Mouse (Mus musculus) forebrain, embryonic 14.5 days (tissue): ENCODE measurements around the gene Hectd3. TPM values are rescaled to one million over a fixed set of nuclear protein-coding genes. Genes with fewer than 3 reads are reported as not detected.

Experiments
- ATAC-seq: fragments of 200-750 bp; cut with Nextera tagmentation; 2 replicates; pipeline ENCODE4 v1.8.0; 2017; ENCODE audit warnings: mild to moderate bottlenecking, moderate library complexity
- DNase-seq: peaks from one replicate; pipeline ENCODE4 v3.0.0-alpha.2; 2015; ENCODE audit warnings: low spot score
- H3K27ac ChIP-seq: fragments of 300-500 bp; sonication (generic); 2 replicates; pipeline ENCODE4 v1.5.1; 2014; ENCODE audit warnings: low read depth, mild to moderate bottlenecking, control low read depth, low read length, moderate library complexity
- H3K27me3 ChIP-seq: fragments of 300-500 bp; sonication (generic); replicated peaks from 2 replicates; pipeline ENCODE4 v1.6.1; 2014; ENCODE audit warnings: low read length, control low read depth, mixed read lengths; ENCODE audit not compliant: control insufficient read depth, insufficient read depth
- H3K36me3 ChIP-seq: fragments of 300-500 bp; sonication (generic); 2 replicates; pipeline ENCODE4 v1.6.1; 2014; ENCODE audit warnings: low read length, control low read depth; ENCODE audit not compliant: control insufficient read depth, insufficient read depth
- H3K4me1 ChIP-seq: fragments of 300-500 bp; sonication (generic); 2 replicates; pipeline ENCODE4 v1.6.1; 2014; ENCODE audit warnings: antibody characterized with exemption, low read length, control low read depth; ENCODE audit not compliant: control insufficient read depth, insufficient read depth
- H3K4me2 ChIP-seq: fragments of 300-500 bp; sonication (generic); 2 replicates; pipeline ENCODE4 v1.6.1; 2014; ENCODE audit warnings: mild to moderate bottlenecking, control low read depth, low read length
- H3K4me3 ChIP-seq: fragments of 300-500 bp; sonication (generic); 2 replicates; pipeline ENCODE4 v1.5.1; 2014; ENCODE audit warnings: low read depth, low read length, control low read depth
- H3K9ac ChIP-seq: fragments of 300-500 bp; sonication (generic); 2 replicates; pipeline ENCODE4 v1.6.1; 2014; ENCODE audit warnings: mild to moderate bottlenecking, low read length, control low read depth, moderate library complexity
- H3K9me3 ChIP-seq: fragments of 300-500 bp; sonication (generic); replicated peaks from 2 replicates; pipeline ENCODE4 v1.6.1; 2016; ENCODE audit warnings: low read length, control low read depth, mixed read lengths; ENCODE audit not compliant: control insufficient read depth
- WGBS: fragments of 180-500 bp; shearing (Covaris S2); extraction: QIAGEN DNeasy Blood & Tissue Kit; methylation state at CpG from one replicate; pipeline ENCODE4 v1.1.7; 2014; 5-methylcytosine and 5-hydroxymethylcytosine counted together
- polyA plus RNA-seq: library from polyadenylated mRNA; unstranded; fragments of >200 nt; fragmentation: Nextera tagmentation; extraction: Ambion mirVana; gene quantifications from 2 replicates; pipeline ENCODE4 v1.2.1, GENCODE M21; 2014

Hectd3 gene
- polyA plus RNA-seq, 1 experiment from 2014 or later: 13.1 TPM

GRCm38 (mm10) chr4:117010231-117010630 is 15.1 kb downstream of the Hectd3 start:
- Histone ChIP-seq H3K4me2 (no peak overlapping the region), H3K27ac (no peak overlapping the region), H3K9me3 (no peaks in the 10 kb centered on the region), H3K4me1 (no peaks in the 10 kb centered on the region), H3K27me3 (no peaks in the 10 kb centered on the region), H3K4me3 (no peak overlapping the region), H3K36me3 (no peaks in the 10 kb centered on the region), H3K9ac (no peak overlapping the region)
- DNase-seq: no peak
- WGBS: 88% methylated on average over 5 of the region's 5 CpGs
- ATAC-seq: no peak

DNA sequence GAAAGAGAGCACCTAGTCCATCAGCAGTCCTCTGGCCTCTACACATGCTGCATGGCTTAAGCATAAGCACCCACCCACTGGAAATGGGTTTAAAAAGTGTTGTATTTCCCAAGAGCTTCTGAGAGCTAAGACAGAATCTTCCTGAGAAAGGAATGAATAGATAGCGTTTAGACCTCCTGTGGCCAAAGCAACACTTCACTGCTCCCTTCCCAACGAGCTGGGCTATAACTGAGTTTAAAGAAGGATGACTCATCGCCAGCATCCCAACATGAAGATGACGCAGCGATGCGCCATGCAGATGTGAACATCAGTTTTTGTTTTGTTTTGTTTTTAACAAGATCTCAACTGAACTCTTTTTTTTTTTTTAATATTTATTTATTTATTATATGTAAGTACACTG is 18.5 kb downstream of the Hectd3 start:
- Histone ChIP-seq H3K4me1 (no peaks in the 10 kb centered on the region), H3K9ac (no peak overlapping the region), H3K9me3 (no peaks in the 10 kb centered on the region), H3K36me3 (no peaks in the 10 kb centered on the region), H3K27me3 (no peaks in the 10 kb centered on the region), H3K4me2 (no peak overlapping the region), H3K4me3 (no peak overlapping the region), H3K27ac (no peak overlapping the region)
- DNase-seq (no peak), ATAC-seq (no peak)
- WGBS: 86% methylated on average over 6 of the region's 6 CpGs

DNA sequence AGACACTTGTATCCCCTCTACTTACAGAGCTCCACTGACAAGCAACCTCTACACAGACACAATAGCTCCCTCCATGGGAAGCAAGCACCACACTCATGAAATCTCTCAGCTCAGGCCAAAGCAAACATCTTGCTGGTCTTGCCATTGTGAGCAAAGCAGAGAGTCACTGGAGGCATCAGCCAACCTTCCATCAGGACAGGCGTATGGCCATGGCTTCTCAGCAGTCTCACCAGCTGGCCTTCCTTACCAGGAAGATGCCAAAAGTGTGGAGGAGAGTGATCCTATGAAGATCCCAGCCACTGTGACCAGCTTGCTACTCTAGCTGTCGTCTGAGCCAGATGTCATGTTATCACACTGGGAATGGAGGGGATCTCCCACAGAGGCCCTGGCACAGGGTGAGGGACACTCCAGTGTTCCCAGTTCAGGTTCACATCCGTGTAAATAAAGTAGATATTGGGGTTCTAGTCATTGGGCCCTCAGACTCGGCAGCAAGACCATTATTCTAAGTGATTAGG is 19.8 kb downstream of the Hectd3 start:
- DNase-seq (no peak), ATAC-seq (no peak)
- no peak overlapping the region for H3K9ac ChIP-seq
- H3K9me3 ChIP-seq: no peaks in the 10 kb centered on the region
- H3K36me3 ChIP-seq: no peaks in the 10 kb centered on the region
- 55% methylated on average over 4 of the region's 4 CpGs for WGBS
- H3K27me3 ChIP-seq: no peaks in the 10 kb centered on the region
- no peak overlapping the region for H3K4me2 ChIP-seq
- H3K27ac ChIP-seq: no peak overlapping the region
- no peak overlapping the region for H3K4me3 ChIP-seq
- no peaks in the 10 kb centered on the region for H3K4me1 ChIP-seq

DNA sequence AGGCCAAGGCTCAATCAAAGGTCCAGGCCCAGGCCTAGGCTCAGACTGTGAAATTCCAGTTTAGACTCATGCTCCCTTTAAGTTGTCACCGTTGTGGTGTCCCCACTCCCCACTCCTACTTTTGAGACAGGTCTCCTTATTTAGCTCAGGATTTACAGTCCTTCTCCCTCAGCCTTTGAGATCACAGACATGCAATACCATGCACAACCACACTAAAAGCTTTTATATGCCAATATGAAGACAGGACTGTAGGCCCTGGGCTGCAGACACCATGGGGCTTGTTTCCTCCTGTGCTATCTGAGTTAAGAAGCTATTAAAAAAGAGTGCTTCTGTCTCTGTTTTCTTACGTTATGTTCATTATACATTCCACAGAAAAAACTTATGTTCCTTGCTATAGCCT is 22.6 kb downstream of the Hectd3 start:
- no peak overlapping the region for H3K4me2 ChIP-seq
- H3K4me3 ChIP-seq: no peak overlapping the region
- DNase-seq: no peak
- WGBS: 91% methylated on average over 2 of the region's 2 CpGs
- H3K4me1 ChIP-seq: no peaks in the 10 kb centered on the region
- peaks cover 8% of the 10 kb centered on the region; the same call in 1 of the 2 replicates for H3K36me3 ChIP-seq
- no peaks in the 10 kb centered on the region for H3K9me3 ChIP-seq
- ATAC-seq: no peak
- no peak overlapping the region for H3K27ac ChIP-seq
- H3K9ac ChIP-seq: no peak overlapping the region
- no peaks in the 10 kb centered on the region for H3K27me3 ChIP-seq

GRCm38 (mm10) chr4:117018327-117018726 is 23.2 kb downstream of the Hectd3 start:
- DNase-seq (no peak), ATAC-seq (no peak)
- H3K4me1 ChIP-seq: no peaks in the 10 kb centered on the region
- no peaks in the 10 kb centered on the region for H3K9me3 ChIP-seq
- H3K4me3 ChIP-seq: no peak overlapping the region
- no peaks in the 10 kb centered on the region for H3K27me3 ChIP-seq
- no peak overlapping the region for H3K9ac ChIP-seq
- H3K36me3 ChIP-seq: peaks cover 13% of the 10 kb centered on the region; the same call in 1 of the 2 replicates
- WGBS: 78% methylated on average over 7 of the region's 7 CpGs
- H3K27ac ChIP-seq: no peak overlapping the region
- no peak overlapping the region for H3K4me2 ChIP-seq

GRCm38 (mm10) chr4:117019206-117020134 is 24.4 kb downstream of the Hectd3 start, which contains the start of gene Eif2b3:
Gene Eif2b3, plus strand, starts transcription at chr4:117019402.
- peak; percentile 99 for ATAC-seq
- Histone ChIP-seq H3K4me3 (peak within 1 kb of the TSS; percentile 84), H3K9ac (peak within 1 kb of the TSS; percentile 83), H3K27ac (no peak within 1 kb of the TSS), H3K27me3 (no peaks in the 10 kb centered on the region), H3K36me3 (peaks cover 18% of the 10 kb centered on the region; the same call in 1 of the 2 replicates), H3K4me1 (no peaks in the 10 kb centered on the region), H3K9me3 (no peaks in the 10 kb centered on the region), H3K4me2 (peak within 1 kb of the TSS; percentile 68)
- peak; percentile 97 for DNase-seq
- under 1% methylated on average over 61 of the region's 61 CpGs for WGBS

- peaks cover 23% of the 10 kb centered on the region for H3K36me3 ChIP-seq
- ATAC-seq (no peak), DNase-seq (no peak)
- H3K9ac ChIP-seq: no peak overlapping the region
- H3K4me2 ChIP-seq: no peak overlapping the region
- H3K27me3 ChIP-seq: no peaks in the 10 kb centered on the region
- H3K9me3 ChIP-seq: no peaks in the 10 kb centered on the region
- no peaks in the 10 kb centered on the region for H3K4me1 ChIP-seq
- no peak overlapping the region for H3K27ac ChIP-seq
- no peak overlapping the region for H3K4me3 ChIP-seq
- WGBS: 99% methylated on average over 4 of the region's 4 CpGs
These were observed 28.4 kb downstream of the Hectd3 start for GRCm38 (mm10) chr4:117023469-117023868.

- Histone ChIP-seq H3K4me2 (no peak overlapping the region), H3K27me3 (no peaks in the 10 kb centered on the region), H3K36me3 (peaks cover 16% of the 10 kb centered on the region; the same call in 1 of the 2 replicates), H3K9ac (no peak overlapping the region), H3K4me1 (no peaks in the 10 kb centered on the region), H3K4me3 (no peak overlapping the region), H3K27ac (no peak overlapping the region), H3K9me3 (no peaks in the 10 kb centered on the region)
- ATAC-seq (no peak), DNase-seq (no peak)
- WGBS: 100% methylated on average over 1 of the region's 1 CpGs
These were observed 36.0 kb downstream of the Hectd3 start for GRCm38 (mm10) chr4:117031105-117031504.
